Mouse (Mus musculus) Patski (cell line): ENCODE measurements at regions not wholly inside any gene's neighbourhood (a gene's known extent, or its start where the extent isn't known, plus 50 kb on each side); places are given as distances from the start of the nearest gene placed in this dataset.

Source experiments
- ATAC-seq: fragments of 100-300 bp; one replicate; pipeline ENCODE4 v1.8.0; 2021
- CTCF ChIA-PET: fragments of 350-600 bp; sonication (Branson Sonifier 250); formaldehyde crosslinking; loops from one replicate; lab custom pipeline; 2022; ENCODE audit warnings: inconsistent platforms; lab: Charles Lee
- POLR2A ChIA-PET: fragments of 350-600 bp; sonication (Branson Sonifier 250); formaldehyde crosslinking; loops from one replicate; lab custom pipeline; 2022; ENCODE audit warnings: antibody characterized with exemption, inconsistent platforms; lab: Charles Lee
- DNase-seq: peaks from one replicate; pipeline ENCODE4 v3.0.0-alpha.2; 2011; ENCODE audit warnings: low read depth, low spot score
- H3K27me3 ChIP-seq: fragments of 371-371 bp; one replicate; pipeline ENCODE4 v1.5.1; 2021
- CTCF ChIP-seq: fragments of 100-300 bp; IDR thresholded peaks from one replicate; pipeline ENCODE4 v1.5.1; 2021
- in situ Hi-C: fragments of 300-500 bp; cut with MboI; formaldehyde crosslinking; loops from 3 replicates; pipeline ENCODE4 v1.11.1; 2018; ENCODE audit warnings: low pct_unique_long_range_greater_than_20kb, mixed read lengths

GRCm38 (mm10) chr16:48028626-48029025 lies 254.9 kb upstream of the Dppa4 start:
- ChIA-PET POLR2A (no interaction called here), CTCF (no interaction called here)
- ATAC-seq (no peak), DNase-seq (no peak)
- in situ Hi-C loops, result no loop called here
- no peaks in the 10 kb centered on the region for H3K27me3 ChIP-seq
- no peak for TF ChIP-seq CTCF

DNA sequence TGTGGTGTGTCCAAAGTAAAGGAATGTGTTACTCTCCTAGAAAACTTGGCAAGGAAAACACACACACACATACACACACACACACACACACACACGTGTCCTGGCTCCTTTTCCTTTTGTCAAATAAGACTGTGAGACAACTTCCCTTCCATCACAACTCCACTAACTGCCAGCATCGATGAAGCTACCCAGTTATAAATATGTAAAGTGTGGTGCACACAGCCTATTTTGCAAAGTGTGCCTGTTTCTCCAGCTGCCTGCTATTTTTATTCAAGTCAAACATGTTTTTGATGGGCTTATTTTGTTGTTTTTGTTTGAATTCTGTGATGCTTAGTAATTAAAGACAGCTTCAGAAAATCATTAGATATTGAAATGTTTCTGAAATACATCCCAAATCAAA lies 232.7 kb upstream of the Dppa4 start:
- no peaks in the 10 kb centered on the region for H3K27me3 ChIP-seq
- ATAC-seq (no peak), DNase-seq (no peak)
- CTCF ChIA-PET, result no interaction called here
- in situ Hi-C loops, result no loop called here
- no peak for TF ChIP-seq CTCF
- POLR2A ChIA-PET, result interaction anchor here (0.7 kb wide), 1 partner anchor 528 kb away, joined by 3 read pairs; no protein-coding TSS in a partner anchor

DNA sequence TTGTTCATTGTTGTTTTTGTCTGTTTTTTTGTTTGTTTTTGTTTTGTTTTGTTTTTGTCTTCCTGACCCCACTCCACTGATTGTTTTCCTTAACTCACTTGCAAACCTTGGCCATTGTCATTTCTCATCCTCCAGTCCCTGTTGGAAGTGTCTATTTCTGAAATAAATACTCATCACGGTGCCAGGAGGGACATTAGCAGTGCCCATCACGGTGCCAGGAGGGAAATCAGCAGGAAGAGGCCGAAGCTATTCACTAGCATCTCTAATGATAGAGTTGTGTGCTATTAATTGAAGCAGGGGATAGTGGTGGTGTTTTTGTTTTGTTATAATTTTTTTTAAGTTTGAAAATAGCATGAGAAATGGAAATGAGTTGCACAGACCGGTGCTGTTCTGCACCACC lies 208.7 kb upstream of the Dppa4 start:
- in situ Hi-C loops, result no loop called here
- ChIA-PET POLR2A (no interaction called here), CTCF (no interaction called here)
- no peaks in the 10 kb centered on the region for H3K27me3 ChIP-seq
- no peak for TF ChIP-seq CTCF
- DNase-seq (no peak), ATAC-seq (no peak)
